Mouse (Mus musculus) gonadal fat pad, adult 2 months (tissue): Measurements from ENCODE around the gene Zfp385a. TPM values are rescaled to one million over a fixed set of nuclear protein-coding genes. Genes with fewer than 3 reads are reported as not detected.

Experiments used
- DNase-seq: peaks from one replicate; pipeline ENCODE4 v3.0.0-alpha.2; 2012; ENCODE audit warnings: low read depth
- polyA plus RNA-seq: library from polyadenylated mRNA; depleted of rRNA; stranded (reverse); fragments of >200 nt; gene quantifications from 2 replicates; pipeline ENCODE4 v1.2.3, GENCODE M21; 2012

Gene Zfp385a
- polyA plus RNA-seq, 1 experiment: 17.8 TPM

DNA sequence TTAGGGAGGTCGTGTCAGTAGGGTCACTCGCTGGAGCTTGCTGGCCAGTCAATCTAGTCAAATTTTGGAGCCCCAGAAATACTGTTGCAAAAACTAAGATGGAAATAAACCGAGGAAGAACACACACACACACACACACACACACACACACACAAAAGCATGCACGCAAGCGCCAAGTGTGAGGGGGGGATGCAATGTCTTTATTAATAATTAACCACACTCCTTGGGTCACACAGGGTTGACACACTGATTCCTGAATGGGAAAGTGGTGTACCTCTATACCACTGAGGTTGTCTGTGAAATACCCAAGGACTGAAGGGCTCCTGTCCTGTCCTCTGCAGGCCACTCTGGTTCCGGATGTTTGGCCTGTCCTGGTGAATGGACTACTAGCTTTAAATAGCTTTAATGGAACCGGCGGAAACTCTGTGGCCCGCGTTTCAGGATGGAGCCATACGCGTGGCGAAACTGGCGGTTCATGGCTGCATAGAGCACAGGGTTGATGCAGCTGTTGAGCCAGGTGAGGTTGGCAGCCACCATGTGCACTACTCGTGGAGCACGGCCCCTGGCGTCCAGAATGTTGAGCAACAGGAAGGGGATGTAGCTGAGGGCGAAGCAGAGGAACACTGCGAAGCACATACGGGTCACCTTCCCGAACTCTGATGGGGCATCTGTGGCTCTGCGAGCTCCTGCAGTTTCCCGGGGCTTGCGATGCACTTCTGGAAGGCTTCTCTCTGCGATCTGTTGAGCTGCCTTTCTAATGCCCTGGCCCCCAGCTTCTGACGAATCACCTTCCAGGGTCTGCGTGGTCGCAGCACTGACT lies 31.6 kb downstream of the Zfp385a start:
- no peak for DNase-seq

DNA sequence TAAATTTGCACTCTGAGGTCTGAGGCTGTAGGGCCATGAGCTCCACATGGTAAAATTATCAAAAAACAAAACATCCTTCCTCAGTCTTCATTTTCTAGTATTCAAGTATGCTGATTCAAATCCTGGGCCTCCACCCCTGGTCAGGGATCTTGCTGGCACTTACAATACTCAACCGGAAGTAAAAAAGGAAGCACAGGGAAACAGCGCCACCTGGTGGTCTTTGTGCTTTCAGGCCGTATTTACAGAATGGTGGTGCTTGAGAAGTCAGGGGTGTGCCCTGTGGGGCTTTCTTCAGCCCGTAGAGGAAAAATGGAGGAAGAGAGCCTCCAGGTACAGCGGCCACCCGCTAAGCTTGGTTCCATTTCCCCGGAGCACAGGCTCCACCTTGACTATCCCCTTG lies 32.8 kb downstream of the Zfp385a start:
- DNase-seq: no peak

DNA sequence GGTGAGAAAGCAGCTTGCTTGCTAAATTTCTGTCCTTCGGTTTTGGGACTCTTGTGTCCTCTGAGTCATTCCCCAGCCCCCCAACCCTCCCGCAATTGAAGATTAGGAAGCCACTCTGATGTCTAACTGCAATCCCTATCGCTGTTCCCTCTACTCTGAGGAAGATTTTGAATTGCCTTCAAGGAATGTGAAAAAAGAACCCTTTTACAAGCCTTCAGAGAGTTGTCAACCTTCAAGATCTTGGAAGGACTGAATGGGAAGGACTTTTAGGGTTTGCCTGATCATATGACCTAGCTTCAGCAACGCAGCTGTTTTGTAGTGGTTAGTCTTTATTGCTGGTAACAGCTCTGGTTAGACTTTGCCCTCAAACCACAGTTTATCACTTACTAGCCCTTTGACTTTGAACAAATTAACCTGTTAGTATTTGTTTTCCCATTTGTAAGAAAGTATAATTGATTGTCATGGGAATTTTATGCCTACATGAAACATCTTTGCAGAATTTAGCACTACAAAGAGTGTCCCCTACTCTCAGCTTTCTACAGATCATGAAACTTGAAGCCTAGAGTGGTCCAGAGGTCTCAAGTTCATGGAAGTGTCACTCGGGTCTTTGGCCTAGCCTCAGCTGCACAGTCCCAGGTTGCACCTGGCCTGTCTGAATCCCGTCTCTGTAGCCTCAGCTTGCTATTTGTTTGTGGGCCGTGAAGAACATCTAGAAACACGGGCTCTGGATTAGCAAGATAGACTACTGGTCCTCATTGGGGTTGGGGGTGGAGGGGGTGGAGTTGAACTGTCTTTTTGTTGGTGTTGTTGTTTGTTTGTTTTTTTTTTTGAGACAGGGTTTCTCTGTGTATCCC lies 33.9 kb downstream of the Zfp385a start:
- DNase-seq: no peak

DNA sequence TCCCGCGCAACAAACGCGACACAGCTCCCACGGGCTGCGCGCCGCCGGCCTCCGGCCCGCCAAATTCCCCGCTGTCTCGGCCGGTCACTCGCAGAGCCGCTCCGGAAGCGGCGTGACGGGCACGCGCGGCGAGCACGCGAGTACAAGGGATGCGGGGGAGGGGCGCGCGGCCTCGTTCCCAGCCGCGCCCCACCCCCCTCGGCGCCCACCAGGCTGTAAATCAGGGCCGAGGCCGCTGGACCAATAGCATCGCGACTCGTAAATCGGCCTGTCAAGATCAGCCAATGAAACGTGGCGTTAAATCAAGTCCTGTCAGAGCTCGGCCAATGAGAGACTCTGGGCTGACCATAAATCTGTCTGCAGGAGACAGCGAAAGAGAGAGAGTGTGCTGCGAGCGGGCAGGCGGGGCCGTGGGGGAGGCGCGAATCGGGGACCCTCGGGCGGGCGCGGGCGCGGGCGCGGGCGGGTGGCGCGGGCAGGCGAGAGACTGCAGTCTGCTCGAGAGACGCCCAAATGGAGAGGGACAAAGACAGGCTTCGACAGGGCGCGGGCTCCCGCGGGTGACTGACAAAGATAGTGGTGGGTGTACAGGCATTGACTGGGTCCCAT lies 34.7 kb downstream of the Zfp385a start:
- DNase-seq: peak; percentile 87

DNA sequence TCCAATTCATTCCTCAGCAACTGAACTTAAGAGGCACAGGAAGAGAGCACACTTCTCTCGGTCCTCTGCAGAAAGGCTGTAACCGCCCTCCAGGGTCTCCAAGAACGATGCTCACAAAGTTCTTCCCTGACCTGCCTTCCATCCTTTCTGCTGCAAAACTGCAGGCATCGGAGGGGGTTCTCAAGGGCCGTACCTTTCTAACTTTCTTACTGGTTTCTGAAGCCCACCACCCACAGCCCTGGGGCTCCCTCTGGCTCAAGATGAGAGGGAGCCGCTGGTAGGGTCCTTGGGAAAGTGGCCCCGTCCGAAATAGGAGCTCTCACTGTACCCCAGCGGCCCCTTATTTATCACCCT lies 35.3 kb downstream of the Zfp385a start:
- DNase-seq: no peak

DNA sequence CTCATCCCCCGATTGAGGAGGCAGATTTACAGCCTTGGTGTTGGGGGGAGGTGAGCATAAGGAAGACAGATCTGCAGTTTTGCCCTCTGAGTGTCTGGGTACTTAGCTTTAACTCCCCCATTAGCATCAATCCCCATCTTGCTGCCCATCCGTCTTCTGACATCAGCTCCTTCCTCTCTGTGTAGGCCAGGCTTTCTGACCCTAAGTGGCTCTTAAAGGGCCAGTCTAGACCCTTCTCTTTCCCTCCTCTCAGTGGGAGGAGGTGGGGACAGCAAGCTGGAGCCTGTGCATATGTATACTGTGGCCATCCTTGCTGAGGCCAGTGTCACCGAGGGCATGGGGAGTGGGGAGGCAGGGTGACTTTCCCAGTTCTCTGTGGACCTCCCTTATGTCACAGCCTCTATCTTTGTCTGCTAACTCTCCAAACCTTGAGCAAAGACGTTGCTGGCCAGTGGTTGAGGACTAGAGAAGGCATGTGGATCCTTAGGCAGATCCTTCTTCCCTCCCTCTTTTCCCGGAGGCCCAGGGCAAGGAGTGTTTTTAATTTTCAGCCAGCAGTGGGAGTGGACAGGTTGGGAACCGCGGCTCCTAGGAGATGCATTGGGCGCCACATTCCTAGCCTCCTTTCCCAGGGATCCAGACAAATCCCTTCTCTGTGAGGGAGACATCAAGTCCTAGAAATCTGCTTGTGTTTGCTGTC lies 35.8 kb downstream of the Zfp385a start:
- DNase-seq: no peak

DNA sequence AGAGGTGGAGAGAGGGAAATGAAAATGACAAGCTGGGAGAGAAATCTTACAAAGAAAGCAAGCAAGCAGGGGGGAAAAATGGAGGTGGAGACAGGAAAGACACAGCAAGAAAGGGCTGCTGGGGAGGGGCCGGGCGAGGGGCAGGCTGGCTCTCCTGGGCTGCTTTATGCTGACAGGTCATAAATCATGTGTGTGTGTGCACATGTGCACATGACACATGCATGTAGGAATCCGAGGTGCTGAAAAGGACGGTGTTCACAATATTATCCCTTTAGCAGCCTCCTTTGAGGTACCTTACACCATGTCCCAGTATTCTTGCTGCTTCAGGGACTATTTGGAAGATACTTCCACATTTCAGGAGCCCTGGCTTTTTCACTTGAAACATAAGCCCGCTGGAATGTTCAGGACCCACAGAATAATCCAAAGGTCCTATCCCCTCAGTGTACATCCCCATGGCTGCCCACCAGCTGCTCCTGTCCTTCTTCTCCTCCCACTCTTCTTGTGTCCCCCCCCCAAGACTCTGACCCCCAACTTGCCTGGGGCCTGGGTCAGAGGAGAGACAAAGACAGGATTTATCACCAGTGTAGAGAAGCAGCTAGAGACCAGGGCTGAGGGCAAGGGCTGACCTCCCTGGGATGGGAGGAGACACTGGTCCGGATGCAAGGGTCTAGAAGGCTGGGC lies 37.4 kb downstream of the Zfp385a start:
- no peak for DNase-seq

DNA sequence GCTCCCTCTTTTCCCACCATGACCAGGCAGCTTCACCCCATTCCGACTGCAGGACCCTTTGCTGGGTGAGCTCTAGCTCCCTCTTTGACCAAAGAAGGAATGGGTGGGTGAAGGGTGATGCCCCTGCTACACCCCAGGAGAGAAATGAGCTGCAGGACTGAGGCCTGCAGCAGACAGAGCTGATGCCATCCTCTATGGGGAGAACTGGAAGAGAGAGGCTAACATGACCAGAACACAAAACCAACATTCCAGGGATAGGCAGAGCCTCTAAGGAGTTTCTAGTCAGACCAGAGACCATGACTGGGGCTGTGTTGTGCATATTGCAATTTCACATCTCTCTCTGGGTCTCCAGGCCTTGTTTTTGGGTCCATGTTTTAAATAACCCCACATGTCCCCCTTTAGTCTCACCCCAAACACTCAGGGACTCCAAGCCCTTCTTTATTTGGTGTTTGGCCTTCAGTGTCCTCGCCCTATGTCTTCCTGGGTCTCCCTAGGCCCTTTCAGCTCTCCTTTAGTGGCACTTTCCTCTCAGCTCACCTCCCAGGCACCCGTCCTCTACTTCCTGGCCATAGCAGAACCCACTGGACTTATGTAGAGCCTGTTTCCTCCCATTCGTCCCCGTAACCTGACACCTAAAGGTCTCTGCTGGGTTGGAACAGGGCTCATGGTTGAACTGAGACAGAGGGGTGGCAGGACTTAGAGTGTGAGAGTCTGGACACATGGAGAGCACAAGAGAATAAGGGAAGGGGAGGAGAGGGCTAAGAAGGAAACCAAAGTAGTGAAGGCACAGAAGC lies 38.1 kb downstream of the Zfp385a start:
- no peak for DNase-seq

DNA sequence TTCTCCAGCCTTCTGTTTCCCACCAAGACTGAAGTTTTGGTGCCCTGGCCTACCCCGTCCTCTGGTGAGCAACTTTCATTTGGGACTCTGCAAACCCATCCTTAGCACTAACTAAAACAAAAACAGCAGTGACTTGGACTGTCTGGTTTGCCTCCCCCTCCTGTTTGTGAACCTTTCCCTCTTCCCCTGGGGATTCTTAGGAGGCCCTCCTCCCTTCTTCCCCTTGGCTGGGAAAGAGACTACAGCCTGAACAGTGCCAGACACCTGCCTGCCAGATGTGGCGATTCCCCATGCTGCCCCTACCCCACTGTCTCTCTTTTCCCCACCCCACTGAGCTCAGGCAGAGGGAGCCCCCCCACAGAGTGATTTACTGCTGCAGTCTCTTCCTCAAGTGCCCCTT lies 38.8 kb downstream of the Zfp385a start:
- no peak for DNase-seq

DNA sequence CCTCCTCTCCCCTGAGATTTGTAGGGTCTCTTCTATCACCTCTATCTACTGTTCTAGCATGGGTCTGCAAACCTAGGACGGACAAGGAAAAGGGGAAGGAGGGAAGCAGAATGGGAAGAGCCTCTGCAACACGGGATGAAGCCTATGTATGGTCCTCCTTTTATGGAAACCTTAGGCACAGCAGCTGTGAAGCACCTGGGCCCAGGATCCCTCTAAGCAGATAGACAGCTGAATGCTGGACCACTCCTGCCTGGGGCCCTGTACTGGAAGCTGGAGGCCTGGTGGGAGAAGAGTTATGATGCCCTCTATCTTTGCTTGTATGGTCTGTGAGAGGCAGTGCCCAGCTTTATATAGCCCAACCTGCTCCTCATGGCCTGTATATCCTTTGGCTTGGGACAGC lies 39.3 kb downstream of the Zfp385a start:
- no peak for DNase-seq

DNA sequence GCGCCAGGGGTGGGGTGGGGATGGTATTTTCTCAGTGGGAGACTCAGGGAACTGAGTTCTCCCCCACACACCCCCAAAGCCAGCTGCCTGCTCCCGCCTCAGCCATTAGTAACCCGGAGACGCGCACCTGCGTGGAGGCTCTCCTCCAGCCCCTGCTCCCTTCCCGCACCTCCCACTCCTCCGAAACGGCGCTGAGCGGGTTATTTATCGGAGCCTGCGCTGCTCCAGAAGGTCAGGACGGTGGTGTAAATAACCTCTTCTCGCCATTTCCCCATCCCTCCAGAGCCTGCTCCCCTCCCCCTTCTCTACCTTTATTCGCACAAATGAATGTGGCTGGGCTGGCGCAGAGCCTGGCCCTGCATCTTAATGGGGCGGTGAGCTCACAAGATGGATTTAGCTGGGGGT lies 39.8 kb downstream of the Zfp385a start:
- no peak for DNase-seq

DNA sequence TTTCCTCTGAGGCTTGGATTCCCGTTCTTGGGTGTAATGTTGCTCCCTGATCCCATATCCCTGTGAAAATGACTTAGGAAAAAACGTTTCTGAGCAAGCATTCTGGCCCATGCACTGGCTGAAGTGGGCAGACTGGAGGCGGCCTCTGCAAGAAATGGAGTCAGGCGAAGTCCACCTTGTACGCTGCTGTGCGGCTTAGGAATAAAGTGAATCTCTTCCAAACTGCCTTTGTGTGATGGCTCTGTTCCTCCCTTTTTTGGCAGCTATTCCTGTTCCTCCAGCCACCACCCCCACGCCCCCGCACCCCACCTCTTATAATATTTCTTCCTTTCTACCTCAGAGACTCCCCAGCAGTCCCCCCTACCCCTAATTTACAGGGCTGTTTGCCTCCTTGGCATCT lies 40.2 kb downstream of the Zfp385a start:
- DNase-seq: no peak

DNA sequence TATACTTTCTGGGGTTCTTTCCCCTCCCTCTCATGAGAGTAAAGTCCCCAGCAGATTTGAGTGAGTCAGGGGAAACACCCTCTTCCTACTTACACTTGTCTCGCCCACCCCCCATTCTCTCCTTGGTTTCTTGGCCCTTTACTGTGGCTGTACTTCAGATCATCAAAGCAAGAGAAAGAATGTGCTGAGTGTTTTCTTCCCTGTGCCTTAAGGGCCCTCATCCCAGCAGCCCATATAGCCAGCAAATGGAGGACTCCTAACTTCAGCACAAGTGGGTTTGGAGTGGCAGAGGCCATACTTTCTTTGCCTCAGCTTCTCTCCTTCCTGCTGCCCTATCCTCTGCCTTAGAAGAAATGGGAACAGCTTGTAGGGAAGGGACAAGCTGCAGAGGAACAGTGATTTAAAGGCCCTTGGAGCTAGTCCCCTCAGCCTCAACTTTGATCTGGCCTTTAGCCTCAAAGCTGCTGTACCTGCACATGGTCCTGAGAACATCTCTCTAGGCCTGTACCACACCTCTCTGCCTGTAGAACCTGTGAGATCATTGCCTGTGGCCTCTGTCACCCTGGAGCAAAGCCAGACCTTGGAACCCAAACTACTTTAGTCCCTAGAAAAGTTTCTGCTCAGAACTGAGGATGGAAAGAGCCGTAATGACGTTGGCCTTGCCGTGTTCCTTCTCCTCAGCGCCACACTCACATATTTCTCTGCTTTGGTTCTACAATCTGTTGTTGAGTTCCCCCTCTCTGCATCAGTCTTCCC lies 40.9 kb downstream of the Zfp385a start:
- no peak for DNase-seq

DNA sequence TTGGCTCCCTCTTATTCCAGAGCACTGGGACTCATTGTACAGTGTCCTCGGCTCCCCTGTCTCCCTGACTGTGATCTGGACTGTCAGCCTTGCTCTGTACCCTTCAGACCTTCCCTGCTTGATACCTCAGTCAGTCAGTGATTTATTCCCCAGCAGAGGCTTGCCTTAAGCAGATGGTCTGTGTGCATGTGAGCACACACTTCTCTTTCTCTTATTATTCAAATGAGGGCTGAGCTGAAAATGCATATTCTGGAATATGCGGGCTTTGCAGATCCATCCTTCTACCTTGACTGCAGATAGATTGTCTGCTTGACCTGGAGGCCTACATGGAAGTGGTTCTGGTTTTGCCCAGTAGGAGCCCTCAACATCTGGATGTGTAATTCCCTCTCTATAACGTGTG lies 41.9 kb downstream of the Zfp385a start:
- DNase-seq: no peak

DNA sequence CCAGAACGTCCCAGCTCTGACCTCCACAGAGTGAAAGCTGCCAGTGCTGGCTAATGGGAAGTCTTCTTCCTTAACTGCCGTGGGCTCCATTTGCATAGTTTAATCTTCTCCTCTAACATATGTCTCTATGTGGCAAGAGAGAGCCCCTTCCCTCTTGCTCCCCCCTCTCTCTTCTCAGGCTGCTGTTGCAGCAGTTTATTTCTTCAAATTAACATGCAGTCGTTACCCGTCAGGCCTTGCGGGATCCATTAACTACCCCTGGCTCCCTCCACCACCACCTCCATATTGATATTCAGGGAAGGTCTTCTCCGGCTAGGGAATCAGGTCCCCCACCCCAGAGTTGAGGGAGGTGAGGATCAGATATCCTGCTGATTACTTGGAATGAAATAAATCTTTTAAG lies 42.6 kb downstream of the Zfp385a start:
- no peak for DNase-seq

DNA sequence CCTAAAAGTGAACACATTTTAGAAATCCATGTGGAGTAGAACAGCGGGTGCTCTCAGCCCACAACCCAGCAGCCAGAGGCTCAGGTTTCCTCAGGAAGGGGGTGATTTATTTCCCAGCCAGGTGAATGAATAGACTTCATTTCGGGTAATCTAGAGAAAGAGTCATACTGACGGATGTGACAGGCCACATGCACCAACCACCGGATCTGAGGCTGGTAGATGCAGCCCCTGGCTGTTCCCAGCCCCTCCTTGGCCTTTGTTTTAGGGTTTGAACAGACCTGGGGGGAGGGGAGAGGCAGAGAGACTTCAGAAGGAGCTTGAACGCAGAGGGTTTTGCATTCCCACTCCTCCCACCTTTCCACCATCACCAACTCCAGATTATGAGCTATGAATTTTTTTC lies 44.0 kb downstream of the Zfp385a start:
- no peak for DNase-seq

DNA sequence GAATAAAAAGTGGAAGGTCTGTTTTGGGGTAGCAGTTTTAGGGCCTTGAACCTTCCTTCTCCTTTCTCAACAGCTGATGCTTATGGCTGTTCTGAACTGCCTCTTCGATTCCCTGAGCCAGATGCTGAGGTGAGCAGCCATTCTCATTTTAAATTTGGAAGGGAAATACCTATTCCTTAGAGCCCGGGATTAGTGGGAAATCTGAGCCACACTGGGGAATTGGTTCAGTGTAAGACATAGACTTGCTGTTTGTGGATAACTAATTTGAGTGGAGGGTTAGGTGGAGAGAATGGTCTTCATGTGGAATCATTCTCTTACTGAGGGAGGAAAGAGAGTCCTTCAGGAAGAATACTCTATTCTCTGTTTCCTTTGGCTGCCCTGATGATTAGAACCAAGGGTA lies 45.2 kb downstream of the Zfp385a start:
- DNase-seq: no peak

DNA sequence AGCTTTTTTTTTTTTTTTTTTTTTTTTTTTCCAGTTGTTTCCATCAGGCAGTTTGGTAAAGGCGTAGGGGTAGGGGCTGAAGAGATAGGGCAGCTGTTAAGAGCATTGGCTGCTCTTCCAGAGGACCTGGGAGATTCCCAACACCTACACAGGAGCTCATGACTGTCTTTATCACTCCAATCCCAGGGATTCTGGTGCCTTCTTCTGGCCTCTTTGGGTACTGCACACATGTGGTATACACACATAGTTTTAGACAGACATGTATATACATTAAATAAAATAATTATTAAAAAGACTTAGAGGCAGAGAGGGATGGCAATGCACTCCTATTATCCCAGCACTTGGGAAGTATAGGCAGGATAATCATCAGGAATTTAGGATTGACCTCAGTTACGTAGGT lies 46.5 kb downstream of the Zfp385a start:
- DNase-seq: no peak

DNA sequence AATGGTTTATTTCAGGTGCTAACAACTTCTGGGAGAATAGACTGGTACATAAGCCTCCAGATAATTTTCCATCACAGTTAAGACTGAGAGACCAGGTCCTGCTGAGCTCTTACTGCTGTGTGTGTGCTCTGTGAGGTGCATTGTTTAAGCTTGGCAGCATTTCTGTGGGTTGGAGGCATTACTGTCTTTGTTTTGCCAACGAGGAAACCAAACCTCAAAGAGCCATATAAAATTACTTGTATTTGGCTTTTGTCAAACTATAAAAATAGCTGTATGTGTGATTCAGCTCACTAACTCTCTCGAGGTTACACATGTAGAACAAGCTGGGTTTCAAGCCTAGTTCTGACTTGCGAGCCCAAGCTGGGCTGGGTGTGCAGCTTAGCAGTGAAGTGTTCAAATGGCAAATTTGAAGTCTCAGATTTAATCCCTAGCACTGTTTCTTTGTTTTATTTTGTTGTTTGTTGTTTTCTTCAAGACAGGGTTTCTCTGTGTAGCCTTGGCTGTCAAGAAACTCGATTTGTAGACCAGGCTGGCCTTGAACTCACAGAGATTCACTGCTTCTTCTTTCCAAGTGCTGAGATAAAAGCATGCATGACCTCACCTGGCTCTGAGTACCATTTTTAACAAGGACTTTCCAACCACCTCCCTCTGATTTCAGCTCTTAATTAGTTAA lies 47.1 kb downstream of the Zfp385a start:
- DNase-seq: no peak
